Mouse (Mus musculus) frontal cortex, postnatal 36 days (tissue): ENCODE data around the gene Olfr547.

ENCODE experiments used
- DNase-seq, 2 experiments: peaks; one replicate each; pipeline ENCODE4 v3.0.0; 2022; ENCODE audit warnings: low spot score in 2 of 2

Gene Olfr547

DNA sequence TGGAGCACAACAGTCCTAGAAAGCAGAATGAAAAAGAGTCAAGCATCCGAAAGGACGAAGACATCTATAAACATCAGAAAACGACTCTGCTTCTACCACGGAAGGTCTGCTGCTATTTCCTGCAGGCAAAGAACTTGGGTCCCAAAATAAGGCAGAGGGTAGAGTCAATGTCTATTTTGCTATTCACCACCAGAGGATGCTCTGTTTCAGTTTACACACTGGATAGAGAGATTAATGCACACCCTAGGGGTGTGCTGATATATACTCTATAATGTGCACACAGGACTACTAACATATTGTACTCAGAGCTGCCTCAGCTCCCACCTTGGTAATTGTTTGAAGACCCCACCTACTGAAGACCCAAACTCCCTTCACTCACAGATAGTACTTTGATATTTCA, 31.7 kb downstream of the Olfr547 start:
- no peak for DNase-seq

DNA sequence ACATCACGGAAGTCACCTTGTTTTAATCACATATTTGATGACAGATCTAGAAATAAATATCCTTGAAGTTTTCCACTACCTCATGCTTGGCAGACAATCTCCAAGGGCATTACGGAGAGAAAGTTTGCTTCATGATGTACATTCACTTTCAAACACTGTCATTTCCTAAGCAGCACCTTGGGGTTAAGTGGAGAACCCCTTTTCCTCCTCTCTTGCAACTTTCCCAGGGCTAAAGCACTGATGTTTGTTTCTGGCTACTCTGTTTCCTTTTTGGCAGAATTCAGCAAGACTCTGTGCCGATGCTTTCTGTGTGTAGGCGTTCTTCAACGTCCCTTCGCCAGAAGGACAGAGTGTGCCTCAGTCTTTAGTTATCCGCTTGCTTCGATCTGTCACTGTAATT, 36.6 kb downstream of the Olfr547 start, which contains the start of gene Olfr550:
TSS of gene Olfr550 (plus strand) at position 301 of the 400 bp plus-strand sequence.
- peak in 1 of 2 experiments; percentile 4 for DNase-seq

DNA sequence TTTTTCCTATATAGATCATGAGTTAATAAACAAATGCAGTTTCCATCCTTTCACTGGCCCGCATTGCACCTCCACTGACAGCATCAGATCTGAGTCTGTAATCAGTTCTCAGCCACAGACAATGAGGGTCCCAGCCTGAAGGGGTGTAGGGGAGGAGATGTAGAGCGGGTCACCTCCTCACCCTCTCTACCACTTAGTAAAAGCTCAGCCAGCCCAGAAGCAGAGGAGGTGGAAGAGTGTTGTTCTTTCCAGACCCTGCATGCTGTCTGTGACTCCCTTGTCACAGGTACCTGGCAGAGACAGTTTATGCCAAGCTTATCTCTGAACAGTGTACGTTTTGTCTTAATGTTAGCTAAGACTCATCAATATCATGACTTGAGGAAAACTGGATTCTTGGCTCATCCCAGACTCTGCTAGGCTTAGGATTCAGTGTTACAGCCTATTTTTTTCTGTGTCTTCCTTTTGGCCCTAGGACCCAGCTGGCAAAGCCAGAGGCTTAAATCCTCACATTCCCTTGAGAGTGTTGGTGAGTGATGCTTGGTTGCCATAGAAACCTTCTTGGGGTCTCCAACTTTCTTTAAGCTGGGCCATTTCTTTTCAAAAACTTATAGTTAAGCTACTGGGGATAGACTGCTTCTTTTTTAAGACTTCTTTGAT, 38.8 kb downstream of the Olfr547 start:
- no peak for DNase-seq

DNA sequence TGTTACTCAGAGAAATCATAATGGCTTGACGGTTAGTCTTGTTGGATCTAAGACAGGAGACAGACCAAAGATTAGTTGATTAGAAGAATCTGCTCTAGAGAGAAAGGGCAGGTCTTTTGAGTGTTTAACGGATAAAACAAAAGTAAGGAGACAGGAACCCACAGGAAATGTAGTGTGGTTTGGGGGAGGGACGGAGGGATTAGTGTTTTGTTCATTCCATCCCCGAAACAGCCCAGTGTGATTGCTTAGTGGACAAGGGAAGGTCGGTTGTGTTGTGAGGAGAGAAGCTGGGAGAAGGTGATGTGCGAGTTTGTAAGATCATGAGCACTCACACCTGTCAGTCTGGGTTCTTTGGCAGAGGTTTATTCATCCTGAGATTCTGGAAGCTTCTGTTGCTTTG, 41.4 kb downstream of the Olfr547 start:
- DNase-seq: no peak
